Mouse (Mus musculus): Measurements from ENCODE around the gene Samd13.

Gene Samd13

GRCm38 (mm10) chr3:146661907-146662306 is 23.5 kb downstream of the Samd13 start:
- no peak for DNase-seq (ENCODE audit: low spot score)

- DNase-seq (ENCODE audit: low spot score): no peak
Observed at GRCm38 (mm10) chr3:146661001-146661400, 24.4 kb downstream of the Samd13 start.

- no peak for DNase-seq (ENCODE audit: low spot score)
Observed at GRCm38 (mm10) chr3:146659321-146659720, 26.1 kb downstream of the Samd13 start.

- no peak for DNase-seq (ENCODE audit: low spot score)
Observed at GRCm38 (mm10) chr3:146658061-146658639, 27.2 kb downstream of the Samd13 start.

GRCm38 (mm10) chr3:146657433-146657832 is 28.0 kb downstream of the Samd13 start:
- DNase-seq (ENCODE audit: low spot score): no peak

GRCm38 (mm10) chr3:146655111-146655577 is 30.2 kb downstream of the Samd13 start:
- no peak for DNase-seq (ENCODE audit: low spot score)

GRCm38 (mm10) chr3:146653692-146654091 is 31.7 kb downstream of the Samd13 start:
- DNase-seq (ENCODE audit: low spot score): no peak

- DNase-seq (ENCODE audit: low spot score): no peak
Observed at GRCm38 (mm10) chr3:146652431-146652830, 33.0 kb downstream of the Samd13 start.

- no peak for DNase-seq (ENCODE audit: low spot score)
Observed at GRCm38 (mm10) chr3:146651217-146651616, 34.2 kb downstream of the Samd13 start, which contains the start of gene 4930503B20Rik. TSS of gene 4930503B20Rik (minus strand) at chr3:146651317.

GRCm38 (mm10) chr3:146650716-146651115 is 34.7 kb downstream of the Samd13 start:
- no peak for DNase-seq (ENCODE audit: low spot score)

- DNase-seq (ENCODE audit: low spot score): no peak
Observed at GRCm38 (mm10) chr3:146649311-146649894, 36.0 kb downstream of the Samd13 start.

GRCm38 (mm10) chr3:146641818-146642427 is 43.5 kb downstream of the Samd13 start:
- no peak for DNase-seq (ENCODE audit: low spot score)

- no peak for DNase-seq (ENCODE audit: low spot score)
Observed at GRCm38 (mm10) chr3:146632506-146632905, 52.9 kb downstream of the Samd13 start.

GRCm38 (mm10) chr3:146628227-146628982 is 57.0 kb downstream of the Samd13 start:
- DNase-seq (ENCODE audit: low spot score): no peak

- no peak for DNase-seq (ENCODE audit: low spot score)
Observed at GRCm38 (mm10) chr3:146625766-146626165, 59.6 kb downstream of the Samd13 start.

GRCm38 (mm10) chr3:146621966-146622365 is 63.4 kb downstream of the Samd13 start:
- no peak for DNase-seq (ENCODE audit: low spot score)

GRCm38 (mm10) chr3:146620555-146621249 is 64.7 kb downstream of the Samd13 start:
- no peak for DNase-seq (ENCODE audit: low spot score)

GRCm38 (mm10) chr3:146620101-146620500 is 65.3 kb downstream of the Samd13 start:
- no peak for DNase-seq (ENCODE audit: low spot score)

- no peak for DNase-seq (ENCODE audit: low spot score)
Observed at GRCm38 (mm10) chr3:146618357-146618756, 67.0 kb downstream of the Samd13 start.

- DNase-seq (ENCODE audit: low spot score): no peak
Observed at GRCm38 (mm10) chr3:146617946-146618345, 67.4 kb downstream of the Samd13 start.

GRCm38 (mm10) chr3:146616533-146617283 is 68.7 kb downstream of the Samd13 start:
- DNase-seq (ENCODE audit: low spot score): no peak
